Mouse (Mus musculus) small intestine, adult 2 months (tissue): ENCODE measurements around the gene Smn1.

Experiments used
- CTCF ChIP-seq: fragments of 200-500 bp; IDR thresholded peaks from 2 replicates; pipeline ENCODE4 v1.5.1; 2012; ENCODE audit warnings: low read depth, mild to moderate bottlenecking, control low read depth, inconsistent platforms, low read length, moderate library complexity, mixed read lengths; ENCODE audit not compliant: insufficient replicate concordance, insufficient read length; ENCODE audit errors: extremely low read depth
- POLR2A ChIP-seq: fragments of 200-500 bp; IDR thresholded peaks from 2 replicates; pipeline ENCODE4 v1.6.1; 2012; ENCODE audit warnings: low read depth, mild to moderate bottlenecking, control low read depth, inconsistent platforms, low read length, moderate library complexity

- TF ChIP-seq POLR2A: peak; percentile 45; the same call in 1 of the 2 replicates
- no peak for TF ChIP-seq CTCF
Measured at GRCm38 (mm10) chr13:100124423-100125257, at the start of gene Smn1.
